12 mouse cellular contexts compared by ENCODE assay signal in genomic region chr12:27604061-27604679, GRCm38 (mm10).
A peak's percentile ranks its signal among the peaks of the same experiment; 100 is the strongest.
DNase-seq lines count a peak whose midpoint lies in the region; ATAC-seq and TF ChIP-seq lines count a peak whose summit lies in the region.
"Had no signal": no experiment of that assay in that cellular context is flagged by ENCODE, and none has a peak within 500 bp of the region (broad histone marks: within the 10 kb centered on the region; RNA-seq: fewer than 3 reads in every experiment).

No protein-coding gene starts in this region.

- no peak for TF ChIP-seq CTCF in lung, embryonic 14.5 days (IDR thresholded peaks at IDR 0.05; ENCODE audit: low read depth)
- no peak for TF ChIP-seq CTCF in lung, adult 2 months (IDR thresholded peaks at IDR 0.05; ENCODE audit: insufficient read depth, low read length)

- no peaks in the 10 kb centered on the region for H3K36me3 ChIP-seq in lung, embryonic 14.5 days (ENCODE audit: insufficient read depth)
- H3K36me3 ChIP-seq in embryonic facial prominence, embryonic 15.5 days: no peaks in the 10 kb centered on the region
- no peaks in the 10 kb centered on the region for H3K36me3 ChIP-seq in hindbrain, embryonic 11.5 days (ENCODE audit: control insufficient read depth, insufficient read depth, low read length)
- H3K36me3 ChIP-seq: midbrain, embryonic 15.5 days had no signal

- DNase-seq in heart, postnatal 10 days: peak; percentile 8 to 15
- DNase-seq in heart, postnatal 25 days (ENCODE audit: low spot score): no peak
- peak; percentile 67 for DNase-seq in lung, embryonic 14.5 days
- DNase-seq in lung, adult 2 months: no peak
- DNase-seq in lung, postnatal 10 days: peak; percentile 58
- DNase-seq in urinary bladder, postnatal 4 days (ENCODE audit: low spot score in 2 of 2): no peak
- no peak for DNase-seq in hindbrain, embryonic 11.5 days (ENCODE audit: low spot score)
- DNase-seq: cerebellum, adult 11 months; right cerebral cortex, adult 18-20 months had no signal

- H3K4me3 ChIP-seq in lung, embryonic 14.5 days (ENCODE audit: low read depth, low read length): no peak overlapping the region
- H3K4me3 ChIP-seq in lung, adult 2 months (replicated peaks; ENCODE audit: extremely low read depth, low read depth, low read length): no peak overlapping the region
- H3K4me3 ChIP-seq in embryonic facial prominence, embryonic 15.5 days (replicated peaks): no peak overlapping the region
- H3K4me3 ChIP-seq in hindbrain, embryonic 11.5 days (ENCODE audit: low read depth, low read length): no peak overlapping the region
- H3K4me3 ChIP-seq: erythroblast, embryonic 14.5 days; midbrain, embryonic 15.5 days had no signal

- peak; percentile 68 for ATAC-seq in lung, embryonic 14.5 days (ENCODE audit: insufficient read depth)
- peak; percentile 87 for ATAC-seq in embryonic facial prominence, embryonic 15.5 days (ENCODE audit: insufficient number of reproducible peaks, low FRiP score, low TSS enrichment, low read depth)
- ATAC-seq in hindbrain, embryonic 11.5 days (ENCODE audit: low FRiP score): no peak
- ATAC-seq: midbrain, embryonic 15.5 days had no signal

- H3K27me3 ChIP-seq in lung, embryonic 14.5 days (ENCODE audit: insufficient read depth, low read length): no peaks in the 10 kb centered on the region
- no peaks in the 10 kb centered on the region for H3K27me3 ChIP-seq in embryonic facial prominence, embryonic 15.5 days
- no peaks in the 10 kb centered on the region for H3K27me3 ChIP-seq in hindbrain, embryonic 11.5 days (ENCODE audit: control insufficient read depth, insufficient read depth, low read length)
- H3K27me3 ChIP-seq: midbrain, embryonic 15.5 days had no signal

- no peaks in the 10 kb centered on the region for H3K9me3 ChIP-seq in lung, embryonic 14.5 days (ENCODE audit: low read depth, low read length)
- no peaks in the 10 kb centered on the region for H3K9me3 ChIP-seq in embryonic facial prominence, embryonic 15.5 days (replicated peaks)
- H3K9me3 ChIP-seq in hindbrain, embryonic 11.5 days (ENCODE audit: control insufficient read depth, low read length): no peaks in the 10 kb centered on the region
- H3K9me3 ChIP-seq: midbrain, embryonic 15.5 days had no signal

- no peak overlapping the region for H3K9ac ChIP-seq in lung, embryonic 14.5 days
- no peak overlapping the region for H3K9ac ChIP-seq in embryonic facial prominence, embryonic 15.5 days
- no peak overlapping the region for H3K9ac ChIP-seq in hindbrain, embryonic 11.5 days (ENCODE audit: low read depth, low read length)
- H3K9ac ChIP-seq: midbrain, embryonic 15.5 days had no signal

- intact Hi-C loops in heart, postnatal 10 days (cut with DNase I): loop anchor here (10.0 kb wide), 1 partner anchor 341 kb away; no protein-coding TSS in a partner anchor
- intact Hi-C loops in heart, postnatal 25 days (cut with DNase I): no loop called here

- H3K4me1 ChIP-seq in lung, embryonic 14.5 days (ENCODE audit: insufficient read depth): no peaks in the 10 kb centered on the region
- H3K4me1 ChIP-seq in lung, adult 2 months (ENCODE audit: control insufficient read depth, insufficient read depth, low read length): no peaks in the 10 kb centered on the region
- H3K4me1 ChIP-seq in embryonic facial prominence, embryonic 15.5 days: peaks cover 11% of the 10 kb centered on the region
- no peaks in the 10 kb centered on the region for H3K4me1 ChIP-seq in hindbrain, embryonic 11.5 days (replicated peaks; ENCODE audit: control insufficient read depth, insufficient read depth, low read length)
- H3K4me1 ChIP-seq: midbrain, embryonic 15.5 days had no signal

- H3K4me2 ChIP-seq in lung, embryonic 14.5 days: no peak overlapping the region
- no peak overlapping the region for H3K4me2 ChIP-seq in embryonic facial prominence, embryonic 15.5 days (replicated peaks)
- H3K4me2 ChIP-seq in hindbrain, embryonic 11.5 days (replicated peaks; ENCODE audit: low read depth, low read length): no peak overlapping the region
- H3K4me2 ChIP-seq: midbrain, embryonic 15.5 days had no signal

- no peak overlapping the region for H3K27ac ChIP-seq in lung, embryonic 14.5 days (ENCODE audit: low read depth)
- peak overlapping the region; percentile 44 for H3K27ac ChIP-seq in embryonic facial prominence, embryonic 15.5 days (replicated peaks)
- no peak overlapping the region for H3K27ac ChIP-seq in hindbrain, embryonic 11.5 days (ENCODE audit: low read depth, low read length)
- H3K27ac ChIP-seq: midbrain, embryonic 15.5 days had no signal

- WGBS in lung, embryonic 14.5 days: 42% methylated on average over 1 of the region's 1 CpGs
- 6% methylated on average over 1 of the region's 1 CpGs for WGBS in lung, adult 2 months
- WGBS in embryonic facial prominence, embryonic 15.5 days: 8% methylated on average over 1 of the region's 1 CpGs
- WGBS in hindbrain, embryonic 11.5 days: 85% methylated on average over 1 of the region's 1 CpGs

- TF ChIP-seq POLR2A in lung, adult 2 months (IDR thresholded peaks at IDR 0.05; ENCODE audit: borderline replicate concordance, extremely low read depth, low read depth, low read length): no peak

Comparison
In these comparisons a context has a peak if more than half of its experiments do, and no peak if none do; other contexts are left out.
1. DNase-seq: peak in heart, postnatal 10 days (2 of 2), lung, embryonic 14.5 days (single experiment) and lung, postnatal 10 days (single experiment); none in heart, postnatal 25 days (single experiment), lung, adult 2 months (single experiment), urinary bladder, postnatal 4 days (0 of 2) and hindbrain, embryonic 11.5 days (single experiment).